ENCODE assay signal across 8 mouse cellular contexts in genomic region chr12:113013604-113014558, GRCm38 (mm10). TPM values are rescaled to one million over a fixed set of nuclear protein-coding genes. Genes with fewer than 3 reads are reported as not detected.
A peak's percentile ranks its signal among the peaks of the same experiment; 100 is the strongest.
DNase-seq lines count a peak whose midpoint lies in the region; ATAC-seq and TF ChIP-seq lines count a peak whose summit lies in the region.

Gene Pacs2 (plus strand): TSS chr12:113014508.

- peak; percentile 94 for ATAC-seq in hindbrain, postnatal 0 days
- ATAC-seq in megakaryocyte progenitor cell, adult 5-6 weeks (replicated peaks; ENCODE audit: poor library complexity): peak; percentile 83

- H3K27me3 ChIP-seq in hindbrain, postnatal 0 days (ENCODE audit: insufficient read depth, low read length): no peaks in the 10 kb centered on the region

- no peaks in the 10 kb centered on the region for H3K9me3 ChIP-seq in hindbrain, postnatal 0 days (ENCODE audit: low read length)

- no peak for TF ChIP-seq CTCF in gastrocnemius, adult 2 months (IDR thresholded peaks at IDR 0.05)
- TF ChIP-seq CTCF in hindbrain, postnatal 0 days (IDR thresholded peaks at IDR 0.05; ENCODE audit: low read depth): no peak

- H3K27ac ChIP-seq in gastrocnemius, adult 2 months: peak within 1 kb of the TSS; percentile 98
- peak within 1 kb of the TSS; percentile 95 for H3K27ac ChIP-seq in hindbrain, postnatal 0 days

- H3K9ac ChIP-seq in hindbrain, postnatal 0 days (replicated peaks; ENCODE audit: low read length): peak within 1 kb of the TSS; percentile 92

- intact Hi-C loops in gastrocnemius, adult 2 months (cut with DNase I): no loop called here

- H3K4me2 ChIP-seq in hindbrain, postnatal 0 days (ENCODE audit: low read depth, low read length): peak within 1 kb of the TSS; percentile 86

- no peaks in the 10 kb centered on the region for H3K36me3 ChIP-seq in hindbrain, postnatal 0 days (ENCODE audit: insufficient read depth, low read length)

- peak; percentile 94 for DNase-seq in ZHBTc4 (ENCODE audit: low read depth, low spot score)
- peak; percentile 89 to 96 for DNase-seq in cerebellum, postnatal 4 days (ENCODE audit: low spot score in 2 of 2)
- peak; percentile 99 for DNase-seq in gastrocnemius, adult 2 months
- peak; percentile 98 for DNase-seq in hindbrain, postnatal 0 days (ENCODE audit: low spot score)
- DNase-seq in left cerebral cortex, adult 9 months (ENCODE audit: low spot score in 2 of 2): peak; percentile 73 to 90
- DNase-seq in right cerebral cortex, postnatal 14 days: peak; percentile 94
- DNase-seq in urinary bladder, postnatal 36 days (ENCODE audit: low spot score in 2 of 2): peak; percentile 90 to 92

- 5% methylated on average over 52 of the region's 85 CpGs for WGBS in hindbrain, postnatal 0 days

- peaks cover 29% of the 10 kb centered on the region for H3K4me1 ChIP-seq in hindbrain, postnatal 0 days (ENCODE audit: insufficient read depth, low read length)

- H3K4me3 ChIP-seq in gastrocnemius, adult 2 months: peak within 1 kb of the TSS; percentile 93
- H3K4me3 ChIP-seq in hindbrain, postnatal 0 days (ENCODE audit: low read length): peak within 1 kb of the TSS; percentile 96

RNA-seq across cellular contexts. Expression of gene Pacs2, which starts in this region (rescaled TPM):
- total RNA-seq in gastrocnemius, adult 2 months (2021): 10 to 100 TPM; 35.9 to 41.0 TPM
- 111 and 125 TPM in 2 replicates for total RNA-seq in hindbrain, postnatal 0 days (2014; rRNA removed)
- 20.3 and 20.6 TPM in 2 replicates for polyA plus RNA-seq in hindbrain, postnatal 0 days (2015; fragmentation: Nextera tagmentation; extraction: Ambion mirVana)
- total RNA-seq in megakaryocyte progenitor cell, adult 5-6 weeks (2015): 16.2 and 16.8 TPM in 2 replicates
- total RNA-seq in megakaryocyte progenitor cell, adult 5-6 weeks (2017): 9.2 and 10.0 TPM in 2 replicates

Comparison
In these comparisons a context has a peak if more than half of its experiments do, and no peak if none do; other contexts are left out.
1. Peak in every context shown above with its lines: DNase-seq, ATAC-seq, H3K4me3 ChIP-seq and H3K27ac ChIP-seq.